In the genomic region with DNA sequence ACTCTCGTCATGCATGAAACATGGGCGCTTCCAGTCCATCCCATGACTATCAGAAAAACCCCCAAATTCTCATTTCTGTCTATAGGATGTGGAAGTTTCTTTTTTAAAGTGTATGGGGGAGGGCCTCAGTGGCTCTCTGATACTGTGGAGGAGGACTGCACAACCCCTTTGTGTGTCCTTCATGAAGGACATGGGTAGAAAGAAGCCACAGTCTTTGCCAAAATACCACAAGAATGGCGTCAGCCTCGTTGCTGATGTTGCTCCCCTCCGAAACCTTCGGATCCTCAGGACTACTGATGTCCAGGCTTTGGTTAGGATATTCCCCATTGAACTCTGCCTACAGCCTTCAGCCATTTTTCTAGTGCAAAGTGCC, we compare ENCODE assay signal across 15 mouse cellular contexts. TPM values are rescaled to one million over a fixed set of nuclear protein-coding genes. Genes with fewer than 3 reads are reported as not detected.
DNase-seq lines count a peak whose midpoint lies in the region; ATAC-seq lines count a peak whose summit lies in the region.
"Had no signal": no experiment of that assay in that cellular context is flagged by ENCODE, and none has a peak within 500 bp of the region (broad histone marks: within the 10 kb centered on the region; RNA-seq: fewer than 3 reads in every experiment).

No protein-coding gene starts in this region.

- H3K27me3 ChIP-seq in heart, embryonic 16.5 days (ENCODE audit: control insufficient read depth, insufficient read depth, low read length), result no peaks in the 10 kb centered on the region
- H3K27me3 ChIP-seq in midbrain, embryonic 15.5 days (replicated peaks), result no peaks in the 10 kb centered on the region
- H3K27me3 ChIP-seq in midbrain, embryonic 14.5 days (ENCODE audit: control insufficient read depth, insufficient read depth, low read length), result no peaks in the 10 kb centered on the region
- H3K27me3 ChIP-seq: embryonic facial prominence, embryonic 15.5 days had no signal

- H3K9ac ChIP-seq in heart, embryonic 16.5 days (ENCODE audit: low read length), result no peak overlapping the region; the same call in 1 of the 2 replicates
- H3K9ac ChIP-seq in midbrain, embryonic 15.5 days, result no peak overlapping the region
- no peak overlapping the region for H3K9ac ChIP-seq in midbrain, embryonic 14.5 days (replicated peaks; ENCODE audit: low read length)
- H3K9ac ChIP-seq: embryonic facial prominence, embryonic 15.5 days had no signal

- peak; percentile 46 for ATAC-seq in heart, embryonic 16.5 days (replicated peaks; ENCODE audit: extremely low read depth, insufficient read depth, low FRiP score)
- peak; percentile 2; the same call in 1 of the 2 replicates for ATAC-seq in midbrain, embryonic 15.5 days (replicated peaks)
- ATAC-seq in midbrain, embryonic 14.5 days (ENCODE audit: low FRiP score, low TSS enrichment), result no peak

- H3K4me1 ChIP-seq in heart, embryonic 16.5 days (ENCODE audit: control insufficient read depth, insufficient read depth, low read length), result peaks cover 11% of the 10 kb centered on the region
- H3K4me1 ChIP-seq in midbrain, embryonic 15.5 days, result no peaks in the 10 kb centered on the region
- no peaks in the 10 kb centered on the region for H3K4me1 ChIP-seq in midbrain, embryonic 14.5 days (ENCODE audit: control insufficient read depth, insufficient read depth, low read length)
- H3K4me1 ChIP-seq: embryonic facial prominence, embryonic 15.5 days had no signal

- no peak overlapping the region for H3K4me3 ChIP-seq in heart, embryonic 16.5 days (ENCODE audit: low read length)
- no peak overlapping the region for H3K4me3 ChIP-seq in midbrain, embryonic 15.5 days
- no peak overlapping the region for H3K4me3 ChIP-seq in midbrain, embryonic 14.5 days (replicated peaks; ENCODE audit: low read depth, low read length)
- H3K4me3 ChIP-seq: embryonic facial prominence, embryonic 15.5 days had no signal

- WGBS in heart, embryonic 16.5 days, result 66% methylated on average over 6 of the region's 6 CpGs
- WGBS in midbrain, embryonic 15.5 days, result 97% methylated on average over 6 of the region's 6 CpGs
- 95% methylated on average over 6 of the region's 6 CpGs for WGBS in midbrain, embryonic 14.5 days

- DNase-seq in adrenal gland, adult 8-10 months, result peak; percentile 33
- DNase-seq in adrenal gland, adult 18-20 months (ENCODE audit: low spot score in 2 of 2), result no peak
- DNase-seq in heart, adult 18-20 months, result no peak
- no peak for DNase-seq in midbrain, embryonic 14.5 days
- DNase-seq in kidney, adult 8-10 months, result no peak
- no peak for DNase-seq in liver
- DNase-seq: embryo, embryonic 11 days; gastrocnemius, postnatal 14 days; kidney, adult 9 months; kidney, postnatal 36 days; thymus, postnatal 14 days had no signal

- no peaks in the 10 kb centered on the region for H3K9me3 ChIP-seq in heart, embryonic 16.5 days (replicated peaks; ENCODE audit: control insufficient read depth, low read length)
- no peaks in the 10 kb centered on the region for H3K9me3 ChIP-seq in midbrain, embryonic 15.5 days
- no peaks in the 10 kb centered on the region for H3K9me3 ChIP-seq in midbrain, embryonic 14.5 days (ENCODE audit: control insufficient read depth, low read length)
- H3K9me3 ChIP-seq: embryonic facial prominence, embryonic 15.5 days had no signal

- H3K4me2 ChIP-seq in heart, embryonic 16.5 days (ENCODE audit: low read depth, low read length), result peak overlapping the region; percentile 43; the same call in 1 of the 2 replicates
- no peak overlapping the region for H3K4me2 ChIP-seq in midbrain, embryonic 15.5 days
- no peak overlapping the region for H3K4me2 ChIP-seq in midbrain, embryonic 14.5 days (ENCODE audit: low read length)
- H3K4me2 ChIP-seq: embryonic facial prominence, embryonic 15.5 days had no signal

- H3K36me3 ChIP-seq in heart, embryonic 16.5 days (ENCODE audit: control insufficient read depth, insufficient read depth), result peaks cover 11% of the 10 kb centered on the region
- H3K36me3 ChIP-seq in midbrain, embryonic 15.5 days (replicated peaks), result peaks cover 8% of the 10 kb centered on the region; the same call in 1 of the 2 replicates
- H3K36me3 ChIP-seq in midbrain, embryonic 14.5 days (ENCODE audit: control insufficient read depth, insufficient read depth, low read length), result peaks cover 24% of the 10 kb centered on the region

- peak overlapping the region; percentile 78 for H3K27ac ChIP-seq in heart, embryonic 16.5 days (ENCODE audit: low read length)
- no peak overlapping the region for H3K27ac ChIP-seq in midbrain, embryonic 15.5 days
- H3K27ac ChIP-seq in midbrain, embryonic 14.5 days (replicated peaks; ENCODE audit: low read depth, low read length), result no peak overlapping the region
- H3K27ac ChIP-seq: embryonic facial prominence, embryonic 15.5 days had no signal

RNA-seq across cellular contexts. Expression of a gene that starts 14.8 kb away (rescaled TPM):
- under 1 TPM in 2 of 4 experiments, not detected in 2; 0.45 to 0.65 TPM for total RNA-seq in adrenal gland, adult 8-10 months (2022)
- total RNA-seq in adrenal gland, adult 18-20 months (2021), result under 1 TPM; 0.27 to 0.67 TPM
- polyA plus RNA-seq in heart, embryonic 16.5 days (2015; fragmentation: Nextera tagmentation; extraction: Ambion mirVana), result 1.2 and 1.7 TPM in 2 replicates
- total RNA-seq in heart, adult 18-20 months (2021), result 1 to 10 TPM in 1 of 2 experiments, under 1 TPM in 1; 0.62 to 1.3 TPM
- polyA plus RNA-seq in midbrain, embryonic 15.5 days (2015; fragmentation: Nextera tagmentation; extraction: Ambion mirVana), result 2.0 and 2.7 TPM in 2 replicates
- 1.3 TPM in 2 replicates for polyA plus RNA-seq in midbrain, embryonic 14.5 days (2014; fragmentation: Nextera tagmentation; extraction: Ambion mirVana)
- total RNA-seq: MEL had no signal

RNA-seq across cellular contexts. Expression of a gene that starts 55.3 kb away (rescaled TPM):
- 10 to 100 TPM; 61.3 to 93.0 (median 83.8) TPM for total RNA-seq in adrenal gland, adult 8-10 months (2022)
- total RNA-seq in adrenal gland, adult 18-20 months (2021), result 10 to 100 TPM; 69.1 to 70.2 TPM
- polyA plus RNA-seq in heart, embryonic 16.5 days (2015; fragmentation: Nextera tagmentation; extraction: Ambion mirVana), result 50.1 and 50.4 TPM in 2 replicates
- total RNA-seq in heart, adult 18-20 months (2021), result 10 to 100 TPM; 32.9 to 38.2 TPM
- 169 and 176 TPM in 2 replicates for polyA plus RNA-seq in midbrain, embryonic 15.5 days (2015; fragmentation: Nextera tagmentation; extraction: Ambion mirVana)
- polyA plus RNA-seq in midbrain, embryonic 14.5 days (2014; fragmentation: Nextera tagmentation; extraction: Ambion mirVana), result 149 and 202 TPM in 2 replicates
